9 mouse cellular contexts compared by ENCODE assay signal in the genomic region with DNA sequence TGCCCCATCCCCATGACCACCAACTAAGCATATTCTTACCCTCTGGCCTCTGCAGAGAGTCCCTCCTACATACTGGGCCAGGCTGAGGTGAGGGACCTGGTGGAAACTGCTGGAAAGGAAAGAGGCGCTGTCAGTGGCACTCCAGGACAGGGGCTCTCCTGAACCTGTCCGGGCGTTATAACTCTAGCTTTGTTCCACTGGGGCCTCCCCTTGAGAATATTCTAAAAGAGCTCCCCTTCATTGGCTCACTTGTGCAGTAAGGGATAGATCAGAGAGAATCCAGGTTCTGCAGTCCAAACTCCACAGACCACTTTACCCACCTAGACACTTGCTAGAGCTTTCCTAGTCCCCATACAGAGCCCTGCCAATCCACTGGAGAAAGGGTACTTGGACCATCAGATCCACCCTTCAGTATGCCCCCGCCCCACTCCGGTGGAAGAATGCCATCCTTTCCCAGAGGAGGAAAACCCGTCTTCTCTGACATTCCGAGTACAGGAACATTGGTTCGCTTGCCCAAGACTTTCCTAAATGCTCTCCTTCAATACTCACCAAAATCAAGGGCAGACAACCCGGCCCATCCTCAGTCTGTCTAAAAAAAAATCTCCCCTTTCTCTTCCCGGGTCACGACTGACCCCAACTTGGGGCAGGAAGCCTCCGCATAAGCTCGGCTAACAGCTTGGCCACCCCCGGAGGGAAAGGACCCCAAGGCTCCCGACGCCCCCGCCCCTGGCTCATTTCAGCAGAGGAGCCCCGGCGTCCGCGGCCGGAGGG. TPM values are rescaled to one million over a fixed set of nuclear protein-coding genes. Genes with fewer than 3 reads are reported as not detected.
A peak's percentile ranks its signal among the peaks of the same experiment; 100 is the strongest.
DNase-seq lines count a peak whose midpoint lies in the region; ATAC-seq lines count a peak whose summit lies in the region.
"Had no signal": no experiment of that assay in that cellular context is flagged by ENCODE, and none has a peak within 500 bp of the region (broad histone marks: within the 10 kb centered on the region; RNA-seq: fewer than 3 reads in every experiment).

No protein-coding gene starts in this region.

- H3K27ac ChIP-seq in heart, embryonic 11.5 days (ENCODE audit: low read depth, low read length): peak overlapping the region; percentile 32; the same call in 1 of the 2 replicates
- H3K27ac ChIP-seq in embryonic facial prominence, embryonic 15.5 days (replicated peaks): peak overlapping the region; percentile 99
- peak overlapping the region; percentile 100 for H3K27ac ChIP-seq in limb, embryonic 13.5 days
- H3K27ac ChIP-seq in stomach, embryonic 16.5 days (ENCODE audit: low read length): peak overlapping the region; percentile 95

- H3K4me1 ChIP-seq in heart, embryonic 11.5 days (ENCODE audit: control insufficient read depth, insufficient read depth, low read length): peaks cover 11% of the 10 kb centered on the region
- H3K4me1 ChIP-seq in embryonic facial prominence, embryonic 15.5 days: peaks cover 78% of the 10 kb centered on the region
- peaks cover 78% of the 10 kb centered on the region for H3K4me1 ChIP-seq in limb, embryonic 13.5 days
- peaks cover 24% of the 10 kb centered on the region for H3K4me1 ChIP-seq in stomach, embryonic 16.5 days (ENCODE audit: control insufficient read depth, insufficient read depth, low read length)

- peak overlapping the region; percentile 62 for H3K4me3 ChIP-seq in heart, embryonic 11.5 days (ENCODE audit: low read depth, low read length)
- H3K4me3 ChIP-seq in embryonic facial prominence, embryonic 15.5 days (replicated peaks): peak overlapping the region; percentile 79
- H3K4me3 ChIP-seq in limb, embryonic 13.5 days: peak overlapping the region; percentile 87
- peak overlapping the region; percentile 57 for H3K4me3 ChIP-seq in stomach, embryonic 16.5 days (replicated peaks; ENCODE audit: low read length)

- peak overlapping the region; percentile 96 for H3K4me2 ChIP-seq in heart, embryonic 11.5 days
- peak overlapping the region; percentile 87 for H3K4me2 ChIP-seq in embryonic facial prominence, embryonic 15.5 days (replicated peaks)
- peak overlapping the region; percentile 91 for H3K4me2 ChIP-seq in limb, embryonic 13.5 days (replicated peaks)
- peak overlapping the region; percentile 81 for H3K4me2 ChIP-seq in stomach, embryonic 16.5 days (ENCODE audit: low read depth, low read length)

- no peak for ATAC-seq in heart, embryonic 11.5 days (replicated peaks; ENCODE audit: insufficient number of reproducible peaks, low FRiP score, low TSS enrichment)
- peak; percentile 19 for ATAC-seq in CD4-positive, CD25-positive, alpha-beta regulatory T cell, adult 4 months
- no peak for ATAC-seq in embryonic facial prominence, embryonic 15.5 days (ENCODE audit: insufficient number of reproducible peaks, low FRiP score, low TSS enrichment, low read depth)
- ATAC-seq in limb, embryonic 13.5 days (ENCODE audit: low FRiP score, low read depth): no peak
- no peak for ATAC-seq in stomach, embryonic 16.5 days (ENCODE audit: insufficient read depth, low FRiP score)
- ATAC-seq in inflammation-experienced regulatory T-cells, adult 6 months: no peak

- H3K9ac ChIP-seq in heart, embryonic 11.5 days (ENCODE audit: low read depth, low read length): peak overlapping the region; percentile 64
- H3K9ac ChIP-seq in embryonic facial prominence, embryonic 15.5 days: peak overlapping the region; percentile 93
- H3K9ac ChIP-seq in limb, embryonic 13.5 days: peak overlapping the region; percentile 97
- H3K9ac ChIP-seq in stomach, embryonic 16.5 days (ENCODE audit: low read length): peak overlapping the region; percentile 80

- no peak for DNase-seq in heart, postnatal 4 days
- DNase-seq in layer of hippocampus, adult 9-10 months (ENCODE audit: low spot score): no peak

- H3K27me3 ChIP-seq in heart, embryonic 11.5 days (ENCODE audit: control insufficient read depth, insufficient read depth, low read length): peaks cover 52% of the 10 kb centered on the region
- no peaks in the 10 kb centered on the region for H3K27me3 ChIP-seq in embryonic facial prominence, embryonic 15.5 days
- no peaks in the 10 kb centered on the region for H3K27me3 ChIP-seq in limb, embryonic 13.5 days
- no peaks in the 10 kb centered on the region for H3K27me3 ChIP-seq in stomach, embryonic 16.5 days (ENCODE audit: control insufficient read depth, insufficient read depth, low read length)

- no peaks in the 10 kb centered on the region for H3K36me3 ChIP-seq in heart, embryonic 11.5 days (ENCODE audit: control insufficient read depth, insufficient read depth, low read length)
- H3K36me3 ChIP-seq in embryonic facial prominence, embryonic 15.5 days: peaks cover 21% of the 10 kb centered on the region
- H3K36me3 ChIP-seq in limb, embryonic 13.5 days: peaks cover 33% of the 10 kb centered on the region
- no peaks in the 10 kb centered on the region for H3K36me3 ChIP-seq in stomach, embryonic 16.5 days (ENCODE audit: control insufficient read depth, insufficient read depth, low read length)

- H3K9me3 ChIP-seq in heart, embryonic 11.5 days (replicated peaks; ENCODE audit: control insufficient read depth, low read length): no peaks in the 10 kb centered on the region
- no peaks in the 10 kb centered on the region for H3K9me3 ChIP-seq in embryonic facial prominence, embryonic 15.5 days (replicated peaks)
- no peaks in the 10 kb centered on the region for H3K9me3 ChIP-seq in limb, embryonic 13.5 days
- no peaks in the 10 kb centered on the region for H3K9me3 ChIP-seq in stomach, embryonic 16.5 days (replicated peaks; ENCODE audit: control insufficient read depth, low read length)

- WGBS in heart, embryonic 11.5 days (ENCODE audit: insufficient replicate concordance): 7% methylated on average over 22 of the region's 22 CpGs
- 3% methylated on average over 22 of the region's 22 CpGs for WGBS in embryonic facial prominence, embryonic 15.5 days
- 4% methylated on average over 22 of the region's 22 CpGs for WGBS in limb, embryonic 13.5 days
- WGBS in stomach, embryonic 16.5 days: 10% methylated on average over 22 of the region's 22 CpGs

RNA-seq across cellular contexts. Expression of a gene that starts 0.7 kb away (rescaled TPM):
- polyA plus RNA-seq in heart, embryonic 11.5 days (2014; fragmentation: Nextera tagmentation; extraction: Ambion mirVana): 11.2 and 13.4 TPM in 2 replicates
- 10 to 100 TPM; 12.9 to 16.6 TPM for total RNA-seq in heart, postnatal 4 days (2021)
- 10 to 100 TPM; 17.7 to 18.3 TPM for polyA plus RNA-seq in CD4-positive, CD25-positive, alpha-beta regulatory T cell, adult 4 months (2017; shearing (Covaris generic))
- 112 and 123 TPM in 2 replicates for polyA plus RNA-seq in embryonic facial prominence, embryonic 15.5 days (2015; fragmentation: Nextera tagmentation; extraction: Ambion mirVana)
- polyA plus RNA-seq in limb, embryonic 13.5 days (2015; fragmentation: Nextera tagmentation; extraction: Ambion mirVana): 131 and 145 TPM in 2 replicates
- polyA plus RNA-seq in stomach, embryonic 16.5 days (2015; fragmentation: Nextera tagmentation; extraction: Ambion mirVana): 41.2 and 48.6 TPM in 2 replicates
- 10 to 100 TPM; 15.5 to 18.4 (median 18.3) TPM for polyA plus RNA-seq in inflammation-experienced regulatory T-cells, adult 6 months (2017; shearing (Covaris generic))

RNA-seq across cellular contexts. Expression of a gene that starts 13.7 kb away (rescaled TPM):
- polyA plus RNA-seq in heart, embryonic 11.5 days (2014; fragmentation: Nextera tagmentation; extraction: Ambion mirVana): 0.07 TPM in 1 of 2 replicates, not detected in the other
- total RNA-seq in heart, postnatal 4 days (2021): not detected
- not detected for polyA plus RNA-seq in CD4-positive, CD25-positive, alpha-beta regulatory T cell, adult 4 months (2017; shearing (Covaris generic))
- 1.6 and 1.7 TPM in 2 replicates for polyA plus RNA-seq in embryonic facial prominence, embryonic 15.5 days (2015; fragmentation: Nextera tagmentation; extraction: Ambion mirVana)
- polyA plus RNA-seq in limb, embryonic 13.5 days (2015; fragmentation: Nextera tagmentation; extraction: Ambion mirVana): 1.1 and 1.3 TPM in 2 replicates
- polyA plus RNA-seq in stomach, embryonic 16.5 days (2015; fragmentation: Nextera tagmentation; extraction: Ambion mirVana): 0.16 and 0.28 TPM in 2 replicates
- not detected for polyA plus RNA-seq in inflammation-experienced regulatory T-cells, adult 6 months (2017; shearing (Covaris generic))
- polyA plus RNA-seq: large intestine, adult 2 months had no signal

RNA-seq across cellular contexts. Expression of a gene that starts 22.6 kb away (rescaled TPM):
- 44.4 and 45.3 TPM in 2 replicates for polyA plus RNA-seq in heart, embryonic 11.5 days (2014; fragmentation: Nextera tagmentation; extraction: Ambion mirVana)
- total RNA-seq in heart, postnatal 4 days (2021): 10 to 100 TPM; 21.1 to 22.7 TPM
- polyA plus RNA-seq in CD4-positive, CD25-positive, alpha-beta regulatory T cell, adult 4 months (2017; shearing (Covaris generic)): 10 to 100 TPM; 28.3 to 31.4 TPM
- 84.0 and 88.6 TPM in 2 replicates for polyA plus RNA-seq in embryonic facial prominence, embryonic 15.5 days (2015; fragmentation: Nextera tagmentation; extraction: Ambion mirVana)
- polyA plus RNA-seq in limb, embryonic 13.5 days (2015; fragmentation: Nextera tagmentation; extraction: Ambion mirVana): 64.7 and 65.8 TPM in 2 replicates
- polyA plus RNA-seq in stomach, embryonic 16.5 days (2015; fragmentation: Nextera tagmentation; extraction: Ambion mirVana): 71.5 and 83.5 TPM in 2 replicates
- polyA plus RNA-seq in inflammation-experienced regulatory T-cells, adult 6 months (2017; shearing (Covaris generic)): 10 to 100 TPM; 30.8 to 33.1 (median 31.8) TPM

RNA-seq across cellular contexts. Expression of a gene that starts 24.9 kb away (rescaled TPM):
- 0.94 and 1.2 TPM in 2 replicates for polyA plus RNA-seq in heart, embryonic 11.5 days (2014; fragmentation: Nextera tagmentation; extraction: Ambion mirVana)
- 1 to 10 TPM in 1 of 2 experiments, under 1 TPM in 1; 0.98 to 1.0 TPM for total RNA-seq in heart, postnatal 4 days (2021)
- polyA plus RNA-seq in CD4-positive, CD25-positive, alpha-beta regulatory T cell, adult 4 months (2017; shearing (Covaris generic)): 100 to 1,000 TPM; 336 to 432 TPM
- 5.8 and 6.8 TPM in 2 replicates for polyA plus RNA-seq in embryonic facial prominence, embryonic 15.5 days (2015; fragmentation: Nextera tagmentation; extraction: Ambion mirVana)
- polyA plus RNA-seq in limb, embryonic 13.5 days (2015; fragmentation: Nextera tagmentation; extraction: Ambion mirVana): 3.2 and 3.5 TPM in 2 replicates
- 5.6 and 6.3 TPM in 2 replicates for polyA plus RNA-seq in stomach, embryonic 16.5 days (2015; fragmentation: Nextera tagmentation; extraction: Ambion mirVana)
- polyA plus RNA-seq in inflammation-experienced regulatory T-cells, adult 6 months (2017; shearing (Covaris generic)): 100 to 1,000 TPM; 364 to 513 (median 397) TPM

RNA-seq across cellular contexts. Expression of a gene that starts 39.5 kb away (rescaled TPM):
- polyA plus RNA-seq in heart, embryonic 11.5 days (2014; fragmentation: Nextera tagmentation; extraction: Ambion mirVana): 20.0 and 23.8 TPM in 2 replicates
- 10 to 100 TPM; 23.2 to 28.2 TPM for total RNA-seq in heart, postnatal 4 days (2021)
- 1 to 10 TPM; 1.5 to 6.7 TPM for polyA plus RNA-seq in CD4-positive, CD25-positive, alpha-beta regulatory T cell, adult 4 months (2017; shearing (Covaris generic))
- 20.2 and 24.5 TPM in 2 replicates for polyA plus RNA-seq in embryonic facial prominence, embryonic 15.5 days (2015; fragmentation: Nextera tagmentation; extraction: Ambion mirVana)
- 23.7 and 32.2 TPM in 2 replicates for polyA plus RNA-seq in limb, embryonic 13.5 days (2015; fragmentation: Nextera tagmentation; extraction: Ambion mirVana)
- polyA plus RNA-seq in stomach, embryonic 16.5 days (2015; fragmentation: Nextera tagmentation; extraction: Ambion mirVana): 17.9 and 21.9 TPM in 2 replicates
- 10 to 100 TPM in 1 of 3 experiments, 1 to 10 TPM in 2; 1.9 to 17.9 (median 3.2) TPM for polyA plus RNA-seq in inflammation-experienced regulatory T-cells, adult 6 months (2017; shearing (Covaris generic))

Comparison
In these comparisons a context has a peak if more than half of its experiments do, and no peak if none do; other contexts are left out.
1. H3K27ac ChIP-seq: peak in every context shown above with its lines; median percentile 100 in limb, embryonic 13.5 days; 99 in embryonic facial prominence, embryonic 15.5 days; 95 in stomach, embryonic 16.5 days; 32 in heart, embryonic 11.5 days.